Mouse (Mus musculus) liver, postnatal 0 days (tissue): ENCODE data around the gene Rab5a.
"Not testable (repeated sequence)": the region's sequence is repeated elsewhere in the genome, so short reads cannot be mapped to it uniquely, and the experiment has no call there.

Experiments
- CTCF ChIP-seq: sonication (generic); IDR thresholded peaks from 2 replicates; pipeline ENCODE4 v1.5.1; 2016; ENCODE audit warnings: antibody characterized with exemption, low read depth
- EP300 ChIP-seq: IDR thresholded peaks from 2 replicates; pipeline ENCODE4 v1.6.1; 2016; ENCODE audit warnings: antibody characterized with exemption, low read depth, mild to moderate bottlenecking

- not testable (repeated sequence) for TF ChIP-seq CTCF, EP300
Measured at GRCm38 (mm10) chr17:53539351-53539750, 60.3 kb downstream of the Rab5a start, which contains the start of gene Pp2d1.
